Comparison of ENCODE assay signal across 8 mouse cellular contexts in genomic region chr17:74296076-74296823, GRCm38 (mm10). TPM values are rescaled to one million over a fixed set of nuclear protein-coding genes. Genes with fewer than 3 reads are reported as not detected.
A peak's percentile ranks its signal among the peaks of the same experiment; 100 is the strongest.
DNase-seq lines count a peak whose midpoint lies in the region; ATAC-seq and TF ChIP-seq lines count a peak whose summit lies in the region.

No protein-coding gene starts in this region.

- TF ChIP-seq POLR2A in brain, embryonic 14.5 days (IDR thresholded peaks at IDR 0.05; ENCODE audit: borderline replicate concordance, extremely low read depth, insufficient read depth, insufficient read length, poor library complexity, severe bottlenecking): no peak

- peaks cover 25% of the 10 kb centered on the region for H3K36me3 ChIP-seq in heart, embryonic 12.5 days
- peaks cover 4% of the 10 kb centered on the region; the same call in 1 of the 2 replicates for H3K36me3 ChIP-seq in midbrain, embryonic 11.5 days (ENCODE audit: control insufficient read depth, insufficient read depth, low read length)

- H3K27me3 ChIP-seq in heart, embryonic 12.5 days (replicated peaks): no peaks in the 10 kb centered on the region
- H3K27me3 ChIP-seq in midbrain, embryonic 11.5 days (ENCODE audit: control insufficient read depth, insufficient read depth, low read length): no peaks in the 10 kb centered on the region

- peak overlapping the region; percentile 89 for H3K4me3 ChIP-seq in layer of hippocampus, adult 2 months
- peak overlapping the region; percentile 69 for H3K4me3 ChIP-seq in heart, embryonic 12.5 days
- peak overlapping the region; percentile 91 for H3K4me3 ChIP-seq in midbrain, embryonic 11.5 days (ENCODE audit: low read depth, low read length)

- no peak for DNase-seq in layer of hippocampus, adult 2 months (ENCODE audit: low spot score in 2 of 2)
- DNase-seq in layer of hippocampus, postnatal 10 days (ENCODE audit: low spot score in 2 of 2): no peak
- DNase-seq in brain, embryonic 14.5 days (ENCODE audit: low read depth): peak; percentile 49
- DNase-seq in kidney, postnatal 36 days: peak; percentile 29 to 60
- no peak for DNase-seq in midbrain, embryonic 11.5 days (ENCODE audit: low spot score, missing footprints)
- no peak for DNase-seq in layer of hippocampus, adult 9-11 months
- DNase-seq in left cerebral cortex, adult 11 months (ENCODE audit: low spot score): no peak

- ATAC-seq in heart, embryonic 12.5 days (ENCODE audit: insufficient number of reproducible peaks, low FRiP score): no peak
- ATAC-seq in midbrain, embryonic 11.5 days (ENCODE audit: low FRiP score): no peak

- peaks cover 14% of the 10 kb centered on the region for H3K4me1 ChIP-seq in heart, embryonic 12.5 days (replicated peaks)
- peaks cover 9% of the 10 kb centered on the region for H3K4me1 ChIP-seq in midbrain, embryonic 11.5 days (ENCODE audit: control insufficient read depth, insufficient read depth, low read length)

- H3K27ac ChIP-seq in layer of hippocampus, adult 2 months: peak overlapping the region; percentile 99
- peak overlapping the region; percentile 98 for H3K27ac ChIP-seq in heart, embryonic 12.5 days (ENCODE audit: poor library complexity, severe bottlenecking)
- no peak overlapping the region for H3K27ac ChIP-seq in midbrain, embryonic 11.5 days (ENCODE audit: low read depth, low read length)

- no peaks in the 10 kb centered on the region for H3K9me3 ChIP-seq in heart, embryonic 12.5 days (replicated peaks)
- H3K9me3 ChIP-seq in midbrain, embryonic 11.5 days (ENCODE audit: control insufficient read depth, low read length): no peaks in the 10 kb centered on the region

- peak; percentile 68 for TF ChIP-seq CTCF in layer of hippocampus, adult 2 months (conservative IDR thresholded peaks at IDR 0.05)
- TF ChIP-seq CTCF in brain, embryonic 14.5 days (IDR thresholded peaks at IDR 0.05; ENCODE audit: borderline replicate concordance, extremely low read depth, insufficient read depth, insufficient read length): peak; percentile 23; the same call in 1 of the 2 replicates

- H3K4me2 ChIP-seq in heart, embryonic 12.5 days: peak overlapping the region; percentile 73
- H3K4me2 ChIP-seq in midbrain, embryonic 11.5 days: peak overlapping the region; percentile 79

- WGBS in heart, embryonic 12.5 days: 47% methylated on average over 11 of the region's 11 CpGs
- WGBS in midbrain, embryonic 11.5 days: 49% methylated on average over 11 of the region's 11 CpGs

- peak overlapping the region; percentile 96 for H3K9ac ChIP-seq in heart, embryonic 12.5 days
- peak overlapping the region; percentile 85 for H3K9ac ChIP-seq in midbrain, embryonic 11.5 days (ENCODE audit: low read length)

RNA-seq across cellular contexts. Expression of gene Memo1, which starts 0.9 kb away (rescaled TPM):
- 10 to 100 TPM; 50.5 to 52.3 TPM for total RNA-seq in layer of hippocampus, adult 2 months (2021)
- 10 to 100 TPM; 61.2 to 61.7 TPM for total RNA-seq in layer of hippocampus, postnatal 10 days (2021)
- polyA plus RNA-seq in brain, embryonic 14.5 days (2012; rRNA removed): 67.6 and 94.2 TPM in 2 replicates
- 66.1 and 66.9 TPM in 2 replicates for polyA plus RNA-seq in heart, embryonic 12.5 days (2016; fragmentation: Nextera tagmentation; extraction: Ambion mirVana)
- 85.9 and 90.2 TPM in 2 replicates for polyA plus RNA-seq in midbrain, embryonic 11.5 days (2014; fragmentation: Nextera tagmentation; extraction: Ambion mirVana)

RNA-seq across cellular contexts. Expression of gene Dpy30, which starts 27.5 kb away (rescaled TPM):
- 10 to 100 TPM; 49.0 to 53.1 TPM for total RNA-seq in layer of hippocampus, adult 2 months (2021)
- total RNA-seq in layer of hippocampus, postnatal 10 days (2021): 10 to 100 TPM; 66.8 to 72.9 TPM
- polyA plus RNA-seq in brain, embryonic 14.5 days (2012; rRNA removed): 111 and 135 TPM in 2 replicates
- polyA plus RNA-seq in heart, embryonic 12.5 days (2016; fragmentation: Nextera tagmentation; extraction: Ambion mirVana): 202 and 205 TPM in 2 replicates
- 276 and 277 TPM in 2 replicates for polyA plus RNA-seq in midbrain, embryonic 11.5 days (2014; fragmentation: Nextera tagmentation; extraction: Ambion mirVana)

RNA-seq across cellular contexts. Expression of gene Spast, which starts 42.5 kb away (rescaled TPM):
- 10 to 100 TPM; 50.0 to 50.5 TPM for total RNA-seq in layer of hippocampus, adult 2 months (2021)
- total RNA-seq in layer of hippocampus, postnatal 10 days (2021): 10 to 100 TPM; 78.8 to 81.0 TPM
- 64.6 and 81.7 TPM in 2 replicates for polyA plus RNA-seq in brain, embryonic 14.5 days (2012; rRNA removed)
- polyA plus RNA-seq in heart, embryonic 12.5 days (2016; fragmentation: Nextera tagmentation; extraction: Ambion mirVana): 19.1 and 20.2 TPM in 2 replicates
- polyA plus RNA-seq in midbrain, embryonic 11.5 days (2014; fragmentation: Nextera tagmentation; extraction: Ambion mirVana): 46.8 and 48.8 TPM in 2 replicates

Comparison
In these comparisons a context has a peak if more than half of its experiments do, and no peak if none do; other contexts are left out.
1. DNase-seq: peak in brain, embryonic 14.5 days (single experiment) and kidney, postnatal 36 days (2 of 2); none in layer of hippocampus, adult 2 months (0 of 2), layer of hippocampus, postnatal 10 days (0 of 2), midbrain, embryonic 11.5 days (single experiment), layer of hippocampus, adult 9-11 months (single experiment) and left cerebral cortex, adult 11 months (single experiment).
2. Peak in every context shown above with its lines, with median percentiles within 50 percentile points of each other: H3K4me3 ChIP-seq.